Mouse (Mus musculus): ENCODE measurements around the gene Pttg1.

- TF ChIP-seq CTCF (IDR thresholded peaks at IDR 0.05; ENCODE audit: borderline replicate concordance, extremely low read depth, insufficient read depth, insufficient read length), result no peak
- no peak for TF ChIP-seq POLR2A (IDR thresholded peaks at IDR 0.05; ENCODE audit: borderline replicate concordance, extremely low read depth, insufficient read depth, insufficient read length, poor library complexity, severe bottlenecking)
Observed at GRCm38 (mm10) chr11:43385055-43385649, 40.9 kb downstream of the Pttg1 start.
